27 mouse cellular contexts compared by ENCODE assay signal in genomic region chr2:56550163-56550562, GRCm38 (mm10).
"Had no signal": no experiment of that assay in that cellular context is flagged by ENCODE, and none has a peak within 500 bp of the region (broad histone marks: within the 10 kb centered on the region; RNA-seq: fewer than 3 reads in every experiment).

No protein-coding gene starts in this region.

- H3K27me3 ChIP-seq: heart, embryonic 12.5 days; hindbrain, embryonic 12.5 days; intestine, embryonic 15.5 days; limb, embryonic 13.5 days; limb, embryonic 15.5 days; liver, embryonic 12.5 days had no signal

- H3K9ac ChIP-seq: heart, embryonic 12.5 days; hindbrain, embryonic 12.5 days; hindbrain, embryonic 14.5 days; intestine, embryonic 15.5 days; limb, embryonic 13.5 days; limb, embryonic 15.5 days; liver, embryonic 12.5 days; liver, embryonic 14.5 days had no signal

- H3K27ac ChIP-seq: heart, adult 2 months; heart, embryonic 10.5 days; hindbrain, embryonic 10.5 days; hindbrain, embryonic 12.5 days; hindbrain, embryonic 14.5 days; intestine, embryonic 15.5 days; layer of hippocampus, adult 2 months; left cerebral cortex, adult 2 months; limb, embryonic 13.5 days; limb, embryonic 15.5 days; liver, embryonic 12.5 days; liver, embryonic 14.5 days had no signal

- DNase-seq: gastrocnemius, postnatal 14 days; gastrocnemius, postnatal 36 days; heart, adult 11 months; heart, adult 2 months; heart, postnatal 10 days; heart, postnatal 4 days; kidney, adult 18-20 months; kidney, adult 8-10 months; kidney, postnatal 10 days; kidney, postnatal 25 days; kidney, postnatal 4 days; lung, adult 18-20 months had no signal

- H3K36me3 ChIP-seq: heart, embryonic 10.5 days; heart, embryonic 12.5 days; hindbrain, embryonic 10.5 days; hindbrain, embryonic 12.5 days; intestine, embryonic 15.5 days; limb, embryonic 13.5 days; limb, embryonic 15.5 days; liver, embryonic 12.5 days had no signal

- H3K9me3 ChIP-seq: heart, embryonic 10.5 days; heart, embryonic 12.5 days; hindbrain, embryonic 10.5 days; hindbrain, embryonic 12.5 days; intestine, embryonic 15.5 days; limb, embryonic 13.5 days; limb, embryonic 15.5 days; liver, embryonic 12.5 days had no signal

- H3K4me2 ChIP-seq: heart, embryonic 12.5 days; hindbrain, embryonic 12.5 days; hindbrain, embryonic 14.5 days; intestine, embryonic 15.5 days; limb, embryonic 13.5 days; limb, embryonic 15.5 days; liver, embryonic 12.5 days had no signal

- ATAC-seq: hindbrain, embryonic 16.5 days; inflammation-experienced regulatory T-cells, adult 6 months; intestine, embryonic 15.5 days; intestine, postnatal 0 days; liver, embryonic 12.5 days had no signal

- H3K4me1 ChIP-seq: heart, embryonic 10.5 days; heart, embryonic 12.5 days; hindbrain, embryonic 10.5 days; hindbrain, embryonic 12.5 days; intestine, embryonic 15.5 days; limb, embryonic 13.5 days; limb, embryonic 15.5 days; liver, embryonic 12.5 days had no signal

- H3K4me3 ChIP-seq: heart, adult 2 months; heart, embryonic 10.5 days; heart, embryonic 12.5 days; hindbrain, embryonic 10.5 days; hindbrain, embryonic 12.5 days; intestine, embryonic 15.5 days; layer of hippocampus, adult 2 months; left cerebral cortex, adult 2 months; limb, embryonic 13.5 days; limb, embryonic 15.5 days; liver, embryonic 12.5 days had no signal
